Mouse (Mus musculus): Measurements from ENCODE around the gene Litaf. TPM values are rescaled to one million over a fixed set of nuclear protein-coding genes. Genes with fewer than 3 reads are reported as not detected.

Litaf gene
- polyA plus RNA-seq (2015; fragmentation: Nextera tagmentation; extraction: Ambion mirVana) = 63.1 and 65.7 TPM in 2 replicates

DNA sequence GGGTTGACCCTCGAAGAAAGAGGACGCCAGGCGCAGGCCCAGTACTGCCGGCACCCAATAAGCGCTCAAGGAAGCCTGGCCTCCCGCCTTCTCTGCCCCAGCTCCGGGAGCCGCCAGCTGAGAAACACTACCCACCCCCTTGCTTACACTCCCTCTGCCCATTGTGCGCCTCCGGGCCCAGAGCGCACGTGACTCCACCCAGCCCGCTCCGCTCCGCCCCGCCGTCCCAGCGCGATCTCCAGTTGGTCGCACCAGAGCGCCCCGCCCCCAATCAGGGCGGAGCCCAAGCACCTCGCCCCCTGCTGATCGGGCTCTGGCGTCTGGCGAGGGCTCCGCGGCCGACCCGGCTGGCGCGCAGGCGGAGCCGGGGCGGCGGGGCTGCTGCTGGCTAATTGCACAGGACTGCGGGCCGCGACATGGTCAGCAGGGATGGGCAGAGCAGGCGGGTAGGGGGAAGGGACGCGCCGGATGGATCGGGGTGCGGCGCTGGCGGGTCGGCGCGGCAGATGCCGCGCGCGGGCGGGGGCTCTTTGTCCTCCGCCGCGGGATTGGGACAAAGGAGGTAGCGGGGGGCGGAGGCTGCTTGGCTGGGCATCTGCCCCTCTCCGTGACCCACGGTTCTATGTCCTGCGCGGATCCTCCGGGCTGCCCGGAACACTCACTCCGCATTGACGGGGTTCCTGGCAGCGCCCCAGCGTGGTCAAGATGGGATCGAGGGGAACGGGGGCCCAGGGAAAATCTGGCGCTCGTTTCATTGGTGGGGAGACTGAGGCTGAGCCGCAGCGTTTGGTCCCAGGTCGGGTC is at the start of gene Litaf:
TSS of gene Litaf (minus strand) at position 129 of the 804 bp plus-strand sequence.

DNA sequence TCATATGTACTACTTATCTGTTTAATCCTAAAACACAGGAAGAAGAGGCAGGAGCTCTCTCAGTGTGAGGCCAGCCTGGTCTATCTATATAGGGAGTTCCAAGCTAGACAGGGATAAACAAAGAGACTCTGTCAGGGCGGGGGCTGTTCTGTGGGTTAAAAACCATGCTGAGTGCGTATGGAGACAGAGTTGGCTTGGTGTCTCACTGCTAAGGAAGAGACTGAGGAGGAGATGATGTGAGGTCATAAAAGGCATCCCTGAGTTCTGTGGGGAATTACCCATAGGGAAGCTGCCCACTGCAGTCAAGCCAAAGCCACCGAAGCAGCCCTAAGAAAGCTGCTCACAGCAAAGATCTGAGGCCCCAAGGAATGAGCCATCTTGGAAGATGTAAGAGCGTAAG is 5.3 kb downstream of the Litaf start, which contains the start of gene Snn:
TSS of gene Snn (plus strand) at position 301 of the 400 bp plus-strand sequence.

Small RNA genes within 50 kb of the gene (microRNA-seq; reads per million reads assigned to microRNA genes)
- 0 reads per million in 2 experiments for gene Gm26268

Other genes with a start within 250 kb of the Litaf start
- gene Rmi2, start 231.1 kb downstream of the Litaf start, polyA plus RNA-seq (2015; fragmentation: Nextera tagmentation; extraction: Ambion mirVana) = 0.41 and 0.60 TPM in 2 replicates
- gene Snn, start 5.2 kb downstream of the Litaf start, polyA plus RNA-seq (2015; fragmentation: Nextera tagmentation; extraction: Ambion mirVana) = 14.8 and 16.1 TPM in 2 replicates
- gene Txndc11, start 68.5 kb upstream of the Litaf start, polyA plus RNA-seq (2015; fragmentation: Nextera tagmentation; extraction: Ambion mirVana) = 15.6 and 20.5 TPM in 2 replicates
- gene Zc3h7a, start 110.2 kb upstream of the Litaf start, polyA plus RNA-seq (2015; fragmentation: Nextera tagmentation; extraction: Ambion mirVana) = 28.3 and 32.4 TPM in 2 replicates
- gene Rsl1d1, start 137.2 kb upstream of the Litaf start, polyA plus RNA-seq (2015; fragmentation: Nextera tagmentation; extraction: Ambion mirVana) = 96.5 and 103 TPM in 2 replicates
- 32.9 and 40.3 TPM in 2 replicates for gene Gspt1, start 188.2 kb upstream of the Litaf start, polyA plus RNA-seq (2015; fragmentation: Nextera tagmentation; extraction: Ambion mirVana)
- gene Tnfrsf17, start 247.7 kb upstream of the Litaf start, polyA plus RNA-seq (2015; fragmentation: Nextera tagmentation; extraction: Ambion mirVana) = 0.33 TPM in 1 of 2 replicates, not detected in the other